Mouse (Mus musculus) 416B (cell line): ENCODE measurements around the gene Mbnl1.
"Not testable (repeated sequence)": the region's sequence is repeated elsewhere in the genome, so short reads cannot be mapped to it uniquely, and the experiment has no call there.

ENCODE experiments used
- DNase-seq: peaks from one replicate; pipeline ENCODE4 v3.0.0; 2011; ENCODE audit warnings: low read depth

The Mbnl1 gene

GRCm38 (mm10) chr3:60472681-60473177 is at the start of gene Mbnl1:
Mbnl1 (plus strand) TSS chr3:60472830.
- peak; percentile 95 for DNase-seq

GRCm38 (mm10) chr3:60424148-60424547 is 48.5 kb upstream of the Mbnl1 start:
- no peak for DNase-seq

GRCm38 (mm10) chr3:60429049-60429448 is 43.6 kb upstream of the Mbnl1 start:
- DNase-seq: no peak

GRCm38 (mm10) chr3:60437254-60437653 is 35.4 kb upstream of the Mbnl1 start:
- DNase-seq: peak; percentile 52

- peak; percentile 82 for DNase-seq
Measured at GRCm38 (mm10) chr3:60437678-60438232, 34.9 kb upstream of the Mbnl1 start.

- no peak for DNase-seq
Measured at GRCm38 (mm10) chr3:60438715-60439114, 33.9 kb upstream of the Mbnl1 start.

- peak; percentile 37 for DNase-seq
Measured at GRCm38 (mm10) chr3:60461828-60462521, 10.7 kb upstream of the Mbnl1 start.

- DNase-seq: not testable (repeated sequence)
Measured at GRCm38 (mm10) chr3:60468667-60469066, 4.0 kb upstream of the Mbnl1 start.

- DNase-seq: peak; percentile 67
Measured at GRCm38 (mm10) chr3:60469170-60469805, 3.3 kb upstream of the Mbnl1 start.

- DNase-seq: peak; percentile 26
Measured at GRCm38 (mm10) chr3:60472011-60472680, 484 bp upstream of the Mbnl1 start.

GRCm38 (mm10) chr3:60473861-60474653 is 1.4 kb downstream of the Mbnl1 start:
- peak; percentile 85 for DNase-seq

- DNase-seq: no peak
Measured at GRCm38 (mm10) chr3:60474654-60474972, 2.0 kb downstream of the Mbnl1 start.

GRCm38 (mm10) chr3:60475055-60475454 is 2.4 kb downstream of the Mbnl1 start:
- DNase-seq: peak; percentile 58

- no peak for DNase-seq
Measured at GRCm38 (mm10) chr3:60476751-60477255, 4.2 kb downstream of the Mbnl1 start.

- DNase-seq: no peak
Measured at GRCm38 (mm10) chr3:60478433-60478832, 5.8 kb downstream of the Mbnl1 start.

- DNase-seq: no peak
Measured at GRCm38 (mm10) chr3:60480716-60481115, 8.1 kb downstream of the Mbnl1 start.

GRCm38 (mm10) chr3:60481740-60482399 is 9.2 kb downstream of the Mbnl1 start:
- peak; percentile 68 for DNase-seq

GRCm38 (mm10) chr3:60483305-60483704 is 10.7 kb downstream of the Mbnl1 start:
- no peak for DNase-seq

- DNase-seq: peak; percentile 49
Measured at GRCm38 (mm10) chr3:60485987-60486712, 13.5 kb downstream of the Mbnl1 start.

- peak; percentile 46 for DNase-seq
Measured at GRCm38 (mm10) chr3:60486713-60487170, 14.1 kb downstream of the Mbnl1 start.
